Mouse (Mus musculus): ENCODE measurements around the gene Adam19. TPM values are rescaled to one million over a fixed set of nuclear protein-coding genes. Genes with fewer than 3 reads are reported as not detected.

Adam19 gene
- total RNA-seq, 2 experiments from 2014 or later = 19.1 to 19.8 TPM

- TF ChIP-seq CTCF (IDR thresholded peaks at IDR 0.05) = no peak
- intact Hi-C loops (cut with DNase I) = no loop called here
- Histone ChIP-seq H3K27ac (no peak overlapping the region), H3K4me3 (no peak overlapping the region)
- no peak for DNase-seq (ENCODE audit: extremely low spot score in 1 of 2, low spot score in 2 of 2)
Observed at GRCm38 (mm10) chr11:46115411-46116173, 59.8 kb downstream of the Adam19 start.

DNA sequence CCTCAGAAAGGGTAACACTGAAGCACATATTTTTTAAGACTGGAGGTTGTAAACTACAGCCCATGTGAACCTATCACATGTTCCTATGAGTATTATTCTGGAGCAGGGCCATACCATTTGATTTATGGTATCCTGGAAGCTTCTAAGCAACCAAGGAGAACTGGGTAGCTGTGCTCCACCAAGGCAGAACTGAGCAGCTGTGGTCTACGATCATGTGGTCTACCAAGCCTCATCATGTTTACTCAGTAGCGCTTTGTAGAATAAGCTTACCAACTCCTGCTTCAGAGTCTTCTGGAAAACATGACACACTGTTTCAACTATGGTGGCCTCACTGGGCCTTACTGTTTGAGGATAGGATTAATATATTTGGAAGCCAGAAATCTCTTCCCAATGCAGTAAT, 60.7 kb downstream of the Adam19 start:
- intact Hi-C loops (cut with DNase I) = no loop called here
- H3K4me3 ChIP-seq = no peak overlapping the region
- no peak for TF ChIP-seq CTCF (IDR thresholded peaks at IDR 0.05)
- DNase-seq (ENCODE audit: extremely low spot score in 1 of 2, low spot score in 2 of 2) = no peak
- no peak overlapping the region for H3K27ac ChIP-seq

DNA sequence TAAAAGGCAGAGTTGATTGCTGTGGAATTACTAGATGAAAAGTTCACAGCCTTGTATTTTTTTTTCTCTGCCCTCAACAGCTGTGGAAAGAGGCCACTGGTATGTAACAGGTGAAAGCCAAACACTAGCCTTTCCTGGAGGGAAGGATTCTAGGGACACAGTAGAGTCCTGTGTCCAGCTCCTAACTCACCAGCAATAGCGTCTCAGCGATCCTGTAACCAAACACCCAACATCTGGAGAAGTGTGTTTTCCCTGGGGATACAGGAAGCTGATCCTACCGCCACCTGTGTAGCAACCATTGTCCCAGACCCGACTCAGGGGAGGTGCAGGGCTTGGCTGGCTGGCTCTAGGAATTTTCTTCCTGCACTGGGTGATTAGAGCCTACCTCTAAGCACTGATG, 63.8 kb downstream of the Adam19 start:
- Histone ChIP-seq H3K27ac (no peak overlapping the region), H3K4me3 (no peak overlapping the region)
- DNase-seq (ENCODE audit: extremely low spot score in 1 of 2, low spot score in 2 of 2) = no peak
- TF ChIP-seq CTCF (IDR thresholded peaks at IDR 0.05) = no peak
- intact Hi-C loops (cut with DNase I) = no loop called here

GRCm38 (mm10) chr11:46120084-46120483, 64.3 kb downstream of the Adam19 start:
- no peak for TF ChIP-seq CTCF (IDR thresholded peaks at IDR 0.05)
- no peak overlapping the region for H3K27ac ChIP-seq
- H3K4me3 ChIP-seq = no peak overlapping the region
- no peak for DNase-seq (ENCODE audit: extremely low spot score in 1 of 2, low spot score in 2 of 2)
- intact Hi-C loops (cut with DNase I) = no loop called here

- DNase-seq (ENCODE audit: extremely low spot score in 1 of 2, low spot score in 2 of 2) = no peak
Observed at GRCm38 (mm10) chr11:46121666-46122065, 65.9 kb downstream of the Adam19 start.

DNA sequence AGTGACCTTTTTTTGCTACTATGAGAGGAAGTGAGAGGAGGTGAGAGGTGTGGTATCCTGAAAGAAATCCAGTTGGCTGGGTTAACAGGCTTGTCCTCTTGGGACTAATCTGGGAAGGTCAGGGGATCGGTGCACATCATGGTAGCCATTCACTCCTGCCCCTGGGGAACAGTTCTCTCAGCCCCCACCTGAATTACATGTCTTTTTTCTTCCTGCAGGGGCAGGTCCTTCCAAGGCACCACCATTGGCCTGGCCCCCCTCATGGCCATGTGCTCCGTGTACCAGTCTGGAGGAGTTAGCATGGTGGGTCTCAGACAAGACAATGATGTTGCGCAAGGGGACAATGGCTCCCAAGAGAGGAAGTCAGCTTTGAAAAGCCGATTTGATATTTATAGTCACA, 67.1 kb downstream of the Adam19 start:
- no peak overlapping the region for H3K27ac ChIP-seq
- no peak for DNase-seq (ENCODE audit: extremely low spot score in 1 of 2, low spot score in 2 of 2)
- TF ChIP-seq CTCF (IDR thresholded peaks at IDR 0.05) = no peak
- no peak overlapping the region for H3K4me3 ChIP-seq
- intact Hi-C loops (cut with DNase I) = no loop called here

More at GRCm38 (mm10) chr11:46121666-46122065, 65.9 kb downstream of the Adam19 start:
- TF ChIP-seq CTCF (IDR thresholded peaks at IDR 0.05) = no peak
- no peak overlapping the region for H3K4me3 ChIP-seq
- no peak overlapping the region for H3K27ac ChIP-seq
- intact Hi-C loops (cut with DNase I) = no loop called here

DNA sequence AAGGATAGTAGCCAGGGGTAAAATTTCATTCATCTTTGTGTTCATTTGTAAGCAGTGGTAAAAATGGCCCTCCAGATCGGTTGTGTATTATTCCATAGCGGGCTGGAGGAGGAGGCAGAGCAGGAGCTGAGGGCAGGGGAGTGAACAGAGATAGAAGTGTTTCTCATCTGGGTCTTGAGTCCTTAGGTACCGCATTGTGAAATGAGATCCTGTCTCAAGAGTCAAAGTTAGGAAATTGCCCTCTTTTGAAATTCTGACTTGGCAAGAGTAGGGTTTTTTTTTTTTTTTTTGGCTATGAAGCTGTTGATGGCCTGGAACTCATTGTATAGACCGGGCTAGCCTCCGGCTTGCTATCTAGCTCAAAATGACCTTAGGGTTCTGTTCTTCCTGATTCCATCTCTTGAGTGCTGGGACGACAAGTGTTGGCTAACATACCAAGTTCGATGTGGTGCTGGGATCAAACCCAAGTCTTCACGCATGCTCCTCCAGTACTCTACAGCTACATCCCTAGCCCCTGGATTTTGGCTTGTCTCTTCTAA, 67.6 kb downstream of the Adam19 start:
- DNase-seq (ENCODE audit: extremely low spot score in 1 of 2, low spot score in 2 of 2) = no peak
- intact Hi-C loops (cut with DNase I) = no loop called here
- Histone ChIP-seq H3K4me3 (no peak overlapping the region), H3K27ac (no peak overlapping the region)
- no peak for TF ChIP-seq CTCF (IDR thresholded peaks at IDR 0.05)

DNA sequence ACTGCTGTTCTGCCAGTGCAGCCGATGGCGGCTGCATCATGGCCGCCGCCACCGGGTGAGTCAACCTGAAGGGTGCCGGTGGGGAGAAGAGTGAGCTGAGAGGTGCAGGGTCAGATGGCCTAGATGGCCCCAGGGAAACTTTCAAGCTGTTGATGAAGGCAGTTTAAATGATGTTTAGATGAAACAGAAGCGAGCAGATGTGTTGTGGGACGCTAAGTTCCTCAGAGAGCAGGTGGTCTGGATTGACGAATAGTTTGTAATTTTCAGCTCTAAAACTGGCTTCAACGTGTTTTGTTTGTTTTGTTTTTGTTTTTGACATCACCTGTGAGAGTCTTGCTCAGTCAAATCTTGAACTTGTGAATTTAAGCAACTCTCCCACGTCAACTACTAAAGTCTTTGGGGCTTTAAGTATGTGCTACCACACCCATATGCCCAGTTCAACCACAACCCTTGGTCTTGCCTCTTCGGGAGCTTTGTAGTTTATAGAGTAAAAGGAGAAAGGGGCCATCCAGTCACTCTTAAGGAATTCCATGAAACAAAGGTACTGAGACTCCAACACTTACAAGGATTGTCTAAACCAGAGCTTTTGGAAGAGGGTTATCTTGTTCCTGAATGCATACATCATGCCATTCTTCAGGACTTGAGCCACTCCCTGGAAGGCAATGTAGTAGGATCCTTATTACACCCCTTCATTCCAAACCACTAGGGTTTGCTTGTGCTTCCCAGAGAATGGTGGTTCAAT, 69.5 kb downstream of the Adam19 start:
- intact Hi-C loops (cut with DNase I) = no loop called here
- no peak for DNase-seq (ENCODE audit: extremely low spot score in 1 of 2, low spot score in 2 of 2)
- no peak for TF ChIP-seq CTCF (IDR thresholded peaks at IDR 0.05)
- Histone ChIP-seq H3K4me3 (no peak overlapping the region), H3K27ac (no peak overlapping the region)

- Histone ChIP-seq H3K4me3 (no peak overlapping the region), H3K27ac (no peak overlapping the region)
- TF ChIP-seq CTCF (IDR thresholded peaks at IDR 0.05) = no peak
- DNase-seq (ENCODE audit: extremely low spot score in 1 of 2, low spot score in 2 of 2) = no peak
- intact Hi-C loops (cut with DNase I) = no loop called here
Observed at GRCm38 (mm10) chr11:46125835-46126229, 70.0 kb downstream of the Adam19 start.

DNA sequence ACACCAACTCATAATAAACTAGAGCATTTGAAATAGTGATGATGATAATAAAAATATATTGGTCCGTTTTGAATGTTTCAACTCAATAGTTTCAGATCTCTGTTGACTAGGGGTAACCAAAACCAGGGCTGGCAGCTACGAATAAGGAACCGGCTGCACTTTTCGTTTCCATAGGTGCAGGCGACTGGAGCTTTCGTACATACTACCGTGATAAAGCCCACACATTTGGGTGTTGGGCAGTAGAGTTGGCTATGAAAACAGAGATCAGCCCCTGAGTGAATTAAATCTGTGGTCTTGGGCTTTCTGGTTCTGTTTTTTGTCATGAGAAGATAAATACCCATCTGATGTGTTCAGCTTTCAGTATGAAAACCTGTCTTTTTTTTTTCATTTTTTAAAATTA, 70.5 kb downstream of the Adam19 start:
- no peak overlapping the region for H3K4me3 ChIP-seq

DNA sequence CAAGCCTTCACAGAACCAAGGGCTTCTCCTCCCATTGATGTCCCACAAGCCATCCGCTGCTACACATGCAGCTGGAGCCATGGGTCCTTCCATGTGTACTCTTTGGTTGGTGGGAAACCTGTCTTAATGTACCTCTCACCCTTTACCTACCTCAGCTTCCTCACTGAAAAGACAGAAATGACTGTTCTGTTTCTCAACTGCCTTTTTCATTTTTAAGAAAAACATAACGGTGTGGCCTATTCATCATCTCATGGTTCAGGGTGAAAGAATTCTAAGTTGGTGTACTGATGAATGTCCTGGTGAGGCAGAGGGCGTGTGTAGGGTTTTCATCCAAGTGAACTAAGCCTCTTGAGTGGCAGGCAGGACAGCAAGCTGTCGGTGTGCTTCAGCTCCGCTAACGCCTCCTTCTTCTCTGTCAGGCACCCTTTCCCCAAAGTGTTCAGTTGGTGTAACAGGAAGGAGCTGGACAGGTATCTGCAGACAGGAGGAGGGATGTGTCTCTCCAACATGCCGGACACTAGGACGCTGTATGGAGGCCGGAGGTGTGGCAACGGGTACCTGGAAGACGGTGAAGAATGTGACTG, 71.1 kb downstream of the Adam19 start:
- intact Hi-C loops (cut with DNase I) = no loop called here
- no peak for TF ChIP-seq CTCF (IDR thresholded peaks at IDR 0.05)
- Histone ChIP-seq H3K4me3 (no peak overlapping the region), H3K27ac (no peak overlapping the region)
- no peak for DNase-seq (ENCODE audit: extremely low spot score in 1 of 2, low spot score in 2 of 2)

More for the DNA sequence above, 70.5 kb downstream of the Adam19 start:
- DNase-seq (ENCODE audit: extremely low spot score in 1 of 2, low spot score in 2 of 2) = no peak
- no peak overlapping the region for H3K27ac ChIP-seq
- TF ChIP-seq CTCF (IDR thresholded peaks at IDR 0.05) = no peak
- intact Hi-C loops (cut with DNase I) = no loop called here
